Mouse (Mus musculus): ENCODE measurements at regions not wholly inside any gene's neighbourhood (a gene's known extent, or its start where the extent isn't known, plus 50 kb on each side); places are given as distances from the start of the nearest gene placed in this dataset.

- TF ChIP-seq CTCF (IDR thresholded peaks at IDR 0.05; ENCODE audit: low read depth): no peak
- no peak for TF ChIP-seq EP300 (IDR thresholded peaks at IDR 0.05; ENCODE audit: low read depth)
Observed at GRCm38 (mm10) chr3:146345946-146346345, 58.5 kb upstream of the Ssx2ip start.
